Comparison of ENCODE assay signal across 18 mouse cellular contexts in genomic region chr3:20108881-20109280, GRCm38 (mm10).
"Had no signal": no experiment of that assay in that cellular context is flagged by ENCODE, and none has a peak within 500 bp of the region (broad histone marks: within the 10 kb centered on the region; RNA-seq: fewer than 3 reads in every experiment).

No protein-coding gene starts in this region.

- DNase-seq: lung, adult 18-20 months; lung, embryonic 14.5 days; lung, postnatal 10 days; lung, postnatal 4 days; retina, postnatal 1 day; right cerebral cortex, adult 18-20 months; right cerebral cortex, postnatal 25 days; right cerebral cortex, postnatal 4 days; spleen, adult 18-20 months; thymus, adult 18-20 months; thymus, postnatal 14 days; thymus, postnatal 36 days had no signal

- H3K4me2 ChIP-seq: lung, embryonic 14.5 days; midbrain, embryonic 13.5 days; midbrain, embryonic 15.5 days; neural tube, embryonic 13.5 days; neural tube, embryonic 15.5 days had no signal

- H3K4me3 ChIP-seq: midbrain, embryonic 10.5 days; midbrain, embryonic 13.5 days; midbrain, embryonic 15.5 days; myocyte; neural tube, embryonic 13.5 days; neural tube, embryonic 15.5 days had no signal

- H3K27me3 ChIP-seq: midbrain, embryonic 13.5 days; midbrain, embryonic 15.5 days; neural tube, embryonic 13.5 days; neural tube, embryonic 15.5 days had no signal

- ATAC-seq: midbrain, embryonic 13.5 days; midbrain, embryonic 15.5 days had no signal

- H3K27ac ChIP-seq: midbrain, embryonic 10.5 days; midbrain, embryonic 13.5 days; midbrain, embryonic 15.5 days; neural tube, embryonic 13.5 days; neural tube, embryonic 15.5 days had no signal

- H3K9ac ChIP-seq: lung, embryonic 14.5 days; midbrain, embryonic 13.5 days; midbrain, embryonic 15.5 days; neural tube, embryonic 13.5 days; neural tube, embryonic 15.5 days had no signal

- H3K9me3 ChIP-seq: midbrain, embryonic 10.5 days; midbrain, embryonic 13.5 days; midbrain, embryonic 15.5 days; neural tube, embryonic 13.5 days; neural tube, embryonic 15.5 days had no signal

- H3K4me1 ChIP-seq: midbrain, embryonic 10.5 days; midbrain, embryonic 13.5 days; midbrain, embryonic 15.5 days; neural tube, embryonic 13.5 days; neural tube, embryonic 15.5 days had no signal
